Mouse (Mus musculus) kidney, embryonic 14.5 days (tissue): ENCODE measurements around the gene Tfb2m. TPM values are rescaled to one million over a fixed set of nuclear protein-coding genes. Genes with fewer than 3 reads are reported as not detected.

ENCODE experiments used
- ATAC-seq: fragments of 200-750 bp; cut with Nextera tagmentation; 2 replicates; pipeline ENCODE4 v1.8.0; 2017; ENCODE audit warnings: moderate number of reproducible peaks, mild to moderate bottlenecking, moderate TSS enrichment, moderate library complexity; ENCODE audit not compliant: low FRiP score, low TSS enrichment
- H3K27ac ChIP-seq: fragments of 300-500 bp; sonication (generic); 2 replicates; pipeline ENCODE4 v1.5.1; 2014; ENCODE audit warnings: low read depth, mild to moderate bottlenecking, low read length, moderate library complexity, mixed read lengths
- H3K27me3 ChIP-seq: fragments of 300-500 bp; sonication (generic); 2 replicates; pipeline ENCODE4 v1.6.1; 2014; ENCODE audit warnings: mild to moderate bottlenecking, low read length; ENCODE audit not compliant: control insufficient read depth, insufficient read depth
- H3K36me3 ChIP-seq: fragments of 300-500 bp; sonication (generic); 2 replicates; pipeline ENCODE4 v1.6.1; 2014; ENCODE audit warnings: low read length, mixed read lengths; ENCODE audit not compliant: control insufficient read depth, insufficient read depth
- H3K4me1 ChIP-seq: fragments of 300-500 bp; sonication (generic); 2 replicates; pipeline ENCODE4 v1.6.1; 2014; ENCODE audit warnings: low read length, mixed read lengths; ENCODE audit not compliant: control insufficient read depth, insufficient read depth
- H3K4me2 ChIP-seq: fragments of 300-500 bp; sonication (generic); replicated peaks from 2 replicates; pipeline ENCODE4 v1.6.1; 2014; ENCODE audit warnings: low read depth, mild to moderate bottlenecking, low read length
- H3K4me3 ChIP-seq: fragments of 300-500 bp; sonication (generic); 2 replicates; pipeline ENCODE4 v1.5.1; 2014; ENCODE audit warnings: mild to moderate bottlenecking, low read length
- H3K9ac ChIP-seq: fragments of 300-500 bp; sonication (generic); 2 replicates; pipeline ENCODE4 v1.6.1; 2014; ENCODE audit warnings: low read depth, mild to moderate bottlenecking, low read length, moderate library complexity
- H3K9me3 ChIP-seq: fragments of 300-500 bp; sonication (generic); 2 replicates; pipeline ENCODE4 v1.6.1; 2016; ENCODE audit warnings: low read length; ENCODE audit not compliant: control insufficient read depth
- WGBS: fragments of 180-500 bp; shearing (Covaris S2); extraction: QIAGEN DNeasy Blood & Tissue Kit; methylation state at CpG from one replicate; pipeline ENCODE4 v1.1.7; 2014; 5-methylcytosine and 5-hydroxymethylcytosine counted together
- polyA plus RNA-seq: library from polyadenylated mRNA; unstranded; fragments of >200 nt; fragmentation: Nextera tagmentation; extraction: Ambion mirVana; gene quantifications from 2 replicates; pipeline ENCODE4 v1.2.1, GENCODE M21; 2014

The Tfb2m gene
- polyA plus RNA-seq, 1 experiment from 2014 or later, result 28.6 TPM

GRCm38 (mm10) chr1:179517713-179518465 lies 28.2 kb downstream of the Tfb2m start, which contains the start of gene Smyd3:
Gene Smyd3, minus strand, starts transcription at chr1:179518041.
- Histone ChIP-seq H3K36me3 (no peaks in the 10 kb centered on the region), H3K27me3 (no peaks in the 10 kb centered on the region), H3K27ac (no peak within 1 kb of the TSS), H3K4me2 (peak within 1 kb of the TSS; percentile 95), H3K9me3 (no peaks in the 10 kb centered on the region), H3K9ac (peak within 1 kb of the TSS; percentile 67), H3K4me3 (peak within 1 kb of the TSS; percentile 80), H3K4me1 (0 out of 2 replicates have a peak, but pooled peaks cover 4% of the 10 kb centered on the region)
- 7% methylated on average over 39 of the region's 39 CpGs for WGBS
- peak; percentile 85 for ATAC-seq

GRCm38 (mm10) chr1:179516941-179517712 lies 28.9 kb downstream of the Tfb2m start:
- peak overlapping the region; percentile 67 for H3K9ac ChIP-seq
- WGBS, result 1% methylated on average over 21 of the region's 21 CpGs
- ATAC-seq, result peak; percentile 76

GRCm38 (mm10) chr1:179511895-179512294 lies 34.2 kb downstream of the Tfb2m start:
- no peak for ATAC-seq
- no peaks in the 10 kb centered on the region for H3K9me3 ChIP-seq
- H3K27ac ChIP-seq, result no peak overlapping the region
- 0 out of 2 replicates have a peak, but pooled peaks cover 4% of the 10 kb centered on the region for H3K4me1 ChIP-seq
- no peak overlapping the region for H3K4me2 ChIP-seq
- H3K27me3 ChIP-seq, result no peaks in the 10 kb centered on the region
- no peak overlapping the region for H3K4me3 ChIP-seq
- no peaks in the 10 kb centered on the region for H3K36me3 ChIP-seq
- 69% methylated on average over 7 of the region's 7 CpGs for WGBS
- no peak overlapping the region for H3K9ac ChIP-seq

More at GRCm38 (mm10) chr1:179516941-179517712, 28.9 kb downstream of the Tfb2m start:
- peak overlapping the region; percentile 80 for H3K4me3 ChIP-seq
- H3K36me3 ChIP-seq, result no peaks in the 10 kb centered on the region
- no peaks in the 10 kb centered on the region for H3K27me3 ChIP-seq
- peak overlapping the region; percentile 95 for H3K4me2 ChIP-seq
- H3K9me3 ChIP-seq, result no peaks in the 10 kb centered on the region
- H3K27ac ChIP-seq, result no peak overlapping the region
- 0 out of 2 replicates have a peak, but pooled peaks cover 4% of the 10 kb centered on the region for H3K4me1 ChIP-seq

- Histone ChIP-seq H3K9ac (no peak overlapping the region), H3K36me3 (no peaks in the 10 kb centered on the region), H3K27me3 (no peaks in the 10 kb centered on the region), H3K27ac (no peak overlapping the region), H3K9me3 (no peaks in the 10 kb centered on the region), H3K4me3 (no peak overlapping the region), H3K4me2 (no peak overlapping the region), H3K4me1 (no peaks in the 10 kb centered on the region)
- no peak for ATAC-seq
- WGBS, result 65% methylated on average over 13 of the region's 13 CpGs
Observed at GRCm38 (mm10) chr1:179510546-179511340, 35.3 kb downstream of the Tfb2m start.

GRCm38 (mm10) chr1:179506530-179507315 lies 39.3 kb downstream of the Tfb2m start:
- WGBS, result 62% methylated on average over 9 of the region's 9 CpGs
- H3K4me2 ChIP-seq, result no peak overlapping the region

GRCm38 (mm10) chr1:179502565-179502964 lies 43.5 kb downstream of the Tfb2m start:
- Histone ChIP-seq H3K27ac (no peak overlapping the region), H3K9ac (no peak overlapping the region), H3K4me2 (no peak overlapping the region), H3K27me3 (no peaks in the 10 kb centered on the region), H3K9me3 (no peaks in the 10 kb centered on the region), H3K36me3 (no peaks in the 10 kb centered on the region), H3K4me3 (no peak overlapping the region), H3K4me1 (no peaks in the 10 kb centered on the region)
- ATAC-seq, result no peak
- WGBS, result 16% methylated on average over 3 of the region's 3 CpGs

More at GRCm38 (mm10) chr1:179506530-179507315, 39.3 kb downstream of the Tfb2m start:
- H3K36me3 ChIP-seq, result no peaks in the 10 kb centered on the region
- no peak overlapping the region for H3K9ac ChIP-seq
- H3K9me3 ChIP-seq, result no peaks in the 10 kb centered on the region
- no peak for ATAC-seq
- no peaks in the 10 kb centered on the region for H3K4me1 ChIP-seq
- H3K27me3 ChIP-seq, result no peaks in the 10 kb centered on the region
- no peak overlapping the region for H3K27ac ChIP-seq
- no peak overlapping the region for H3K4me3 ChIP-seq

- ATAC-seq, result no peak
- 74% methylated on average over 3 of the region's 3 CpGs for WGBS
Observed at GRCm38 (mm10) chr1:179499257-179499656, 46.8 kb downstream of the Tfb2m start.

GRCm38 (mm10) chr1:179492908-179493307 lies 53.2 kb downstream of the Tfb2m start:
- H3K4me3 ChIP-seq, result no peak overlapping the region
- H3K36me3 ChIP-seq, result no peaks in the 10 kb centered on the region
- no peaks in the 10 kb centered on the region for H3K27me3 ChIP-seq
- ATAC-seq, result no peak
- 89% methylated on average over 5 of the region's 5 CpGs for WGBS
- H3K4me1 ChIP-seq, result no peaks in the 10 kb centered on the region
- no peak overlapping the region for H3K27ac ChIP-seq
- H3K9me3 ChIP-seq, result no peaks in the 10 kb centered on the region
- H3K4me2 ChIP-seq, result no peak overlapping the region
- no peak overlapping the region for H3K9ac ChIP-seq

More at GRCm38 (mm10) chr1:179499257-179499656, 46.8 kb downstream of the Tfb2m start:
- no peak overlapping the region for H3K9ac ChIP-seq
- H3K27ac ChIP-seq, result no peak overlapping the region
- no peaks in the 10 kb centered on the region for H3K9me3 ChIP-seq
- H3K4me1 ChIP-seq, result no peaks in the 10 kb centered on the region
- H3K27me3 ChIP-seq, result no peaks in the 10 kb centered on the region
- no peak overlapping the region for H3K4me2 ChIP-seq
- no peak overlapping the region for H3K4me3 ChIP-seq
- H3K36me3 ChIP-seq, result no peaks in the 10 kb centered on the region
